Mouse (Mus musculus) liver, adult 2 months (tissue): Measurements from ENCODE around the gene Gm49366.
"Not testable (repeated sequence)": the region's sequence is repeated elsewhere in the genome, so short reads cannot be mapped to it uniquely, and the experiment has no call there.

Experiments
- CTCF ChIP-seq: fragments of 200-500 bp; IDR thresholded peaks from 2 replicates; pipeline ENCODE4 v1.5.1; 2011; ENCODE audit warnings: low read depth, low read length, control low read depth
- POLR2A ChIP-seq: fragments of 200-500 bp; IDR thresholded peaks from 2 replicates; pipeline ENCODE4 v1.6.1; 2011; ENCODE audit warnings: low read length, control low read depth; ENCODE audit not compliant: insufficient read depth; ENCODE audit errors: extremely low read depth

GRCm38 (mm10) chr12:84020528-84020927 is 18.2 kb upstream of the Gm49366 start:
- not testable (repeated sequence) for TF ChIP-seq CTCF, POLR2A
